Mouse (Mus musculus) urinary bladder, postnatal 0 days (tissue): ENCODE data around the gene Btbd35f15. TPM values are rescaled to one million over a fixed set of nuclear protein-coding genes. Genes with fewer than 3 reads are reported as not detected.

Source experiments
- polyA plus RNA-seq: library from polyadenylated mRNA; unstranded; fragments of >200 nt; fragmentation: Nextera tagmentation; extraction: Ambion mirVana; gene quantifications from 2 replicates; pipeline ENCODE4 v1.2.1, GENCODE M21; 2015

Gene Btbd35f15
- not detected in 2 replicates for polyA plus RNA-seq

GRCm38 (mm10) chrX:33577214-33577613 lies at the start of gene Btbd35f15:
Btbd35f15 (minus strand) TSS chrX:33577314.

Other genes starting within 250 kb of the Btbd35f15 start
- not detected in 2 replicates for gene Btbd35f13, start 79.9 kb upstream of the Btbd35f15 start, polyA plus RNA-seq
- gene Btbd35f14, start 125.0 kb upstream of the Btbd35f15 start, polyA plus RNA-seq, result not detected in 2 replicates